Mouse (Mus musculus) MEL (cell line): ENCODE results near the gene Pigyl.

Experiments used
- BHLHE40 ChIP-seq: IDR thresholded peaks from 2 replicates; pipeline ENCODE4 v1.6.1; 2012; ENCODE audit warnings: low read depth, mild to moderate bottlenecking, inconsistent platforms, low read length, improper control_type of control experiment, borderline replicate concordance
- CHD1 ChIP-seq: IDR thresholded peaks from 2 replicates; pipeline ENCODE4 v1.6.1; 2012; ENCODE audit warnings: low read depth, mild to moderate bottlenecking, inconsistent platforms, low read length, improper control_type of control experiment
- CTCF ChIP-seq, 3 experiments: IDR thresholded peaks in 2 of 3; conservative IDR thresholded peaks in 1 of 3; 2 replicates each; pipeline ENCODE4 v1.5.1; 2011 to 2012; ENCODE audit warnings: low read length in 3 of 3, low read depth in 2 of 3, mild to moderate bottlenecking in 2 of 3, improper control_type of control experiment in 1 of 3, inconsistent platforms in 1 of 3, mixed read lengths in 1 of 3, moderate library complexity in 1 of 3; ENCODE audit not compliant: control insufficient read depth in 1 of 3, insufficient read depth in 1 of 3, poor library complexity in 1 of 3, severe bottlenecking in 1 of 3
- EP300 ChIP-seq, 2 experiments: IDR thresholded peaks; 2 replicates each; pipeline ENCODE4 v1.6.1; 2011; ENCODE audit warnings: improper control_type of control experiment in 2 of 2, low read length in 2 of 2, low read depth in 1 of 2, mild to moderate bottlenecking in 1 of 2
- GATA1 ChIP-seq: IDR thresholded peaks from 2 replicates; pipeline ENCODE4 v1.6.1; 2011; ENCODE audit warnings: low read depth, low read length, improper control_type of control experiment
- HCFC1 ChIP-seq: IDR thresholded peaks from 2 replicates; pipeline ENCODE4 v1.6.1; 2012; ENCODE audit warnings: low read depth, mild to moderate bottlenecking, inconsistent platforms, low read length, improper control_type of control experiment, moderate library complexity
- MAFK ChIP-seq: IDR thresholded peaks from 2 replicates; pipeline ENCODE4 v1.6.1; 2011; ENCODE audit warnings: low read depth, mild to moderate bottlenecking, low read length, improper control_type of control experiment, borderline replicate concordance
- POLR2A ChIP-seq, 2 experiments: IDR thresholded peaks; 2 replicates each; pipeline ENCODE4 v1.6.1; 2011 to 2012; ENCODE audit warnings: low read length in 2 of 2, mild to moderate bottlenecking in 2 of 2, control low read depth in 1 of 2, improper control_type of control experiment in 1 of 2, low read depth in 1 of 2, moderate library complexity in 1 of 2; ENCODE audit not compliant: control insufficient read depth in 1 of 2, insufficient read depth in 1 of 2, poor library complexity in 1 of 2
- SIN3A ChIP-seq: IDR thresholded peaks from 2 replicates; pipeline ENCODE4 v1.6.1; 2012; ENCODE audit warnings: low read length, improper control_type of control experiment, inconsistent platforms
- SMC3 ChIP-seq: IDR thresholded peaks from 2 replicates; pipeline ENCODE4 v1.6.1; 2011; ENCODE audit warnings: low read depth, low read length, improper control_type of control experiment
- TAL1 ChIP-seq: IDR thresholded peaks from 2 replicates; pipeline ENCODE4 v1.6.1; 2012; ENCODE audit warnings: mild to moderate bottlenecking, inconsistent platforms, low read length, moderate library complexity, mixed read lengths
- TCF12 ChIP-seq: IDR thresholded peaks from 2 replicates; pipeline ENCODE4 v1.6.1; 2014; ENCODE audit warnings: low read depth, mild to moderate bottlenecking, inconsistent platforms, low read length, improper control_type of control experiment, moderate library complexity
- USF1 ChIP-seq: IDR thresholded peaks from 2 replicates; pipeline ENCODE4 v1.6.1; 2014; ENCODE audit warnings: low read depth, mild to moderate bottlenecking, inconsistent platforms, low read length, improper control_type of control experiment, moderate library complexity
- USF2 ChIP-seq, 2 experiments: IDR thresholded peaks; 2 replicates each; pipeline ENCODE4 v1.6.1; 2011 to 2012; ENCODE audit warnings: improper control_type of control experiment in 2 of 2, low read length in 2 of 2, borderline replicate concordance in 1 of 2, inconsistent platforms in 1 of 2, low read depth in 1 of 2, mild to moderate bottlenecking in 1 of 2; ENCODE audit not compliant: insufficient read depth in 1 of 2

- TF ChIP-seq GATA1 (no peak), EP300 (IDR thresholded peaks at IDR 0.05; ENCODE audit: low read depth in 1 of 2, low read length in 2 of 2) (no peak), POLR2A (IDR thresholded peaks at IDR 0.05; ENCODE audit: control insufficient read depth in 1 of 2, insufficient read depth in 1 of 2, low read depth in 1 of 2, low read length in 2 of 2, poor library complexity in 1 of 2) (no peak), CTCF (IDR thresholded peaks at IDR 0.05 in 2 of 3, conservative IDR thresholded peaks at IDR 0.05 in 1 of 3; ENCODE audit: control insufficient read depth in 1 of 3, insufficient read depth in 1 of 3, low read depth in 2 of 3, low read length in 3 of 3, poor library complexity in 1 of 3, severe bottlenecking in 1 of 3) (no peak), BHLHE40 (no peak), CHD1 (no peak), USF2 (IDR thresholded peaks at IDR 0.05; ENCODE audit: borderline replicate concordance in 1 of 2, insufficient read depth in 1 of 2, low read depth in 1 of 2, low read length in 2 of 2) (no peak), HCFC1 (no peak), SIN3A (no peak), TAL1 (no peak), USF1 (no peak), SMC3 (no peak), MAFK (no peak), TCF12 (no peak)
These were observed 22.3 kb upstream of the Pigyl start for GRCm38 (mm10) chr9:22134246-22134890.
